Mouse (Mus musculus): Measurements from ENCODE around the gene Sgms2. TPM values are rescaled to one million over a fixed set of nuclear protein-coding genes. Genes with fewer than 3 reads are reported as not detected.

The Sgms2 gene
- polyA plus RNA-seq, 1 experiment from 2014 or later, result 1.6 TPM

GRCm38 (mm10) chr3:131357643-131358042, 133.6 kb downstream of the Sgms2 start:
- Histone ChIP-seq H3K27ac (ENCODE audit: low read depth, low read length) (no peak overlapping the region), H3K27me3 (ENCODE audit: control insufficient read depth, insufficient read depth, low read length) (no peaks in the 10 kb centered on the region), H3K9me3 (ENCODE audit: control insufficient read depth, low read length) (no peaks in the 10 kb centered on the region), H3K4me2 (ENCODE audit: low read depth, low read length) (no peak overlapping the region), H3K4me3 (ENCODE audit: low read depth, low read length) (no peak overlapping the region), H3K9ac (replicated peaks; ENCODE audit: low read depth, low read length) (no peak overlapping the region), H3K4me1 (ENCODE audit: control insufficient read depth, insufficient read depth, low read length) (no peaks in the 10 kb centered on the region), H3K36me3 (ENCODE audit: control insufficient read depth, insufficient read depth, low read length) (no peaks in the 10 kb centered on the region)
- 82% methylated on average over 3 of the region's 3 CpGs for WGBS
- no peak for ATAC-seq (ENCODE audit: low read depth)

GRCm38 (mm10) chr3:131356026-131356425, 135.2 kb downstream of the Sgms2 start:
- Histone ChIP-seq H3K4me3 (ENCODE audit: low read depth, low read length) (no peak overlapping the region), H3K36me3 (ENCODE audit: control insufficient read depth, insufficient read depth, low read length) (no peaks in the 10 kb centered on the region), H3K9me3 (ENCODE audit: control insufficient read depth, low read length) (no peaks in the 10 kb centered on the region), H3K4me1 (ENCODE audit: control insufficient read depth, insufficient read depth, low read length) (no peaks in the 10 kb centered on the region), H3K27ac (ENCODE audit: low read depth, low read length) (no peak overlapping the region), H3K4me2 (ENCODE audit: low read depth, low read length) (no peak overlapping the region), H3K9ac (replicated peaks; ENCODE audit: low read depth, low read length) (no peak overlapping the region), H3K27me3 (ENCODE audit: control insufficient read depth, insufficient read depth, low read length) (no peaks in the 10 kb centered on the region)
- no peak for ATAC-seq (ENCODE audit: low read depth)
- 74% methylated on average over 5 of the region's 5 CpGs for WGBS

GRCm38 (mm10) chr3:131350539-131350938, 140.7 kb downstream of the Sgms2 start:
- H3K36me3 ChIP-seq (ENCODE audit: control insufficient read depth, insufficient read depth, low read length), result no peaks in the 10 kb centered on the region
- WGBS, result 91% methylated on average over 7 of the region's 7 CpGs

GRCm38 (mm10) chr3:131349013-131349412, 142.2 kb downstream of the Sgms2 start:
- Histone ChIP-seq H3K36me3 (ENCODE audit: control insufficient read depth, insufficient read depth, low read length) (no peaks in the 10 kb centered on the region), H3K9me3 (ENCODE audit: control insufficient read depth, low read length) (no peaks in the 10 kb centered on the region), H3K27me3 (ENCODE audit: control insufficient read depth, insufficient read depth, low read length) (no peaks in the 10 kb centered on the region), H3K4me1 (ENCODE audit: control insufficient read depth, insufficient read depth, low read length) (no peaks in the 10 kb centered on the region), H3K4me3 (ENCODE audit: low read depth, low read length) (no peak overlapping the region), H3K4me2 (ENCODE audit: low read depth, low read length) (no peak overlapping the region), H3K9ac (replicated peaks; ENCODE audit: low read depth, low read length) (no peak overlapping the region), H3K27ac (ENCODE audit: low read depth, low read length) (no peak overlapping the region)
- ATAC-seq (ENCODE audit: low read depth), result no peak
- 75% methylated on average over 6 of the region's 6 CpGs for WGBS

More at GRCm38 (mm10) chr3:131350539-131350938, 140.7 kb downstream of the Sgms2 start:
- no peak overlapping the region for H3K4me2 ChIP-seq (ENCODE audit: low read depth, low read length)
- H3K27me3 ChIP-seq (ENCODE audit: control insufficient read depth, insufficient read depth, low read length), result no peaks in the 10 kb centered on the region
- no peak overlapping the region for H3K4me3 ChIP-seq (ENCODE audit: low read depth, low read length)
- no peaks in the 10 kb centered on the region for H3K9me3 ChIP-seq (ENCODE audit: control insufficient read depth, low read length)
- H3K4me1 ChIP-seq (ENCODE audit: control insufficient read depth, insufficient read depth, low read length), result no peaks in the 10 kb centered on the region
- ATAC-seq (ENCODE audit: low read depth), result no peak
- no peak overlapping the region for H3K9ac ChIP-seq (replicated peaks; ENCODE audit: low read depth, low read length)
- H3K27ac ChIP-seq (ENCODE audit: low read depth, low read length), result no peak overlapping the region

GRCm38 (mm10) chr3:131348579-131348950, 142.6 kb downstream of the Sgms2 start:
- Histone ChIP-seq H3K4me3 (ENCODE audit: low read depth, low read length) (no peak overlapping the region), H3K27me3 (ENCODE audit: control insufficient read depth, insufficient read depth, low read length) (no peaks in the 10 kb centered on the region), H3K27ac (ENCODE audit: low read depth, low read length) (no peak overlapping the region), H3K36me3 (ENCODE audit: control insufficient read depth, insufficient read depth, low read length) (no peaks in the 10 kb centered on the region), H3K4me2 (ENCODE audit: low read depth, low read length) (no peak overlapping the region), H3K9me3 (ENCODE audit: control insufficient read depth, low read length) (no peaks in the 10 kb centered on the region), H3K9ac (replicated peaks; ENCODE audit: low read depth, low read length) (no peak overlapping the region), H3K4me1 (ENCODE audit: control insufficient read depth, insufficient read depth, low read length) (no peaks in the 10 kb centered on the region)
- 79% methylated on average over 3 of the region's 3 CpGs for WGBS
- ATAC-seq (ENCODE audit: low read depth), result no peak

GRCm38 (mm10) chr3:131347831-131348578, 143.2 kb downstream of the Sgms2 start:
- Histone ChIP-seq H3K36me3 (ENCODE audit: control insufficient read depth, insufficient read depth, low read length) (no peaks in the 10 kb centered on the region), H3K4me2 (ENCODE audit: low read depth, low read length) (no peak overlapping the region), H3K9ac (replicated peaks; ENCODE audit: low read depth, low read length) (no peak overlapping the region), H3K9me3 (ENCODE audit: control insufficient read depth, low read length) (no peaks in the 10 kb centered on the region), H3K27me3 (ENCODE audit: control insufficient read depth, insufficient read depth, low read length) (no peaks in the 10 kb centered on the region), H3K27ac (ENCODE audit: low read depth, low read length) (no peak overlapping the region), H3K4me3 (ENCODE audit: low read depth, low read length) (no peak overlapping the region), H3K4me1 (ENCODE audit: control insufficient read depth, insufficient read depth, low read length) (no peaks in the 10 kb centered on the region)
- whole genome bisulfite sequencing, result 51% methylated on average over 6 of the region's 6 CpGs
- no peak for ATAC-seq (ENCODE audit: low read depth)

- Histone ChIP-seq H3K4me3 (ENCODE audit: low read depth, low read length) (no peak overlapping the region), H3K9ac (replicated peaks; ENCODE audit: low read depth, low read length) (no peak overlapping the region), H3K36me3 (ENCODE audit: control insufficient read depth, insufficient read depth, low read length) (no peaks in the 10 kb centered on the region), H3K27me3 (ENCODE audit: control insufficient read depth, insufficient read depth, low read length) (no peaks in the 10 kb centered on the region), H3K9me3 (ENCODE audit: control insufficient read depth, low read length) (no peaks in the 10 kb centered on the region), H3K27ac (ENCODE audit: low read depth, low read length) (no peak overlapping the region), H3K4me1 (ENCODE audit: control insufficient read depth, insufficient read depth, low read length) (no peaks in the 10 kb centered on the region), H3K4me2 (ENCODE audit: low read depth, low read length) (no peak overlapping the region)
- 94% methylated on average over 6 of the region's 6 CpGs for WGBS
- ATAC-seq (ENCODE audit: low read depth), result no peak
Observed at GRCm38 (mm10) chr3:131345903-131346302, 145.3 kb downstream of the Sgms2 start.

- ATAC-seq (ENCODE audit: low read depth), result no peak
- Histone ChIP-seq H3K9ac (replicated peaks; ENCODE audit: low read depth, low read length) (no peak overlapping the region), H3K4me2 (ENCODE audit: low read depth, low read length) (no peak overlapping the region), H3K4me1 (ENCODE audit: control insufficient read depth, insufficient read depth, low read length) (no peaks in the 10 kb centered on the region), H3K27ac (ENCODE audit: low read depth, low read length) (no peak overlapping the region), H3K4me3 (ENCODE audit: low read depth, low read length) (no peak overlapping the region), H3K36me3 (ENCODE audit: control insufficient read depth, insufficient read depth, low read length) (no peaks in the 10 kb centered on the region), H3K27me3 (ENCODE audit: control insufficient read depth, insufficient read depth, low read length) (no peaks in the 10 kb centered on the region), H3K9me3 (ENCODE audit: control insufficient read depth, low read length) (no peaks in the 10 kb centered on the region)
- 87% methylated on average over 6 of the region's 6 CpGs for WGBS
Observed at GRCm38 (mm10) chr3:131343311-131343710, 147.9 kb downstream of the Sgms2 start.

- 84% methylated on average over 3 of the region's 3 CpGs for WGBS
- Histone ChIP-seq H3K4me2 (ENCODE audit: low read depth, low read length) (no peak overlapping the region), H3K36me3 (ENCODE audit: control insufficient read depth, insufficient read depth, low read length) (no peaks in the 10 kb centered on the region), H3K27ac (ENCODE audit: low read depth, low read length) (no peak overlapping the region), H3K4me1 (ENCODE audit: control insufficient read depth, insufficient read depth, low read length) (no peaks in the 10 kb centered on the region), H3K9ac (replicated peaks; ENCODE audit: low read depth, low read length) (no peak overlapping the region), H3K4me3 (ENCODE audit: low read depth, low read length) (no peak overlapping the region), H3K27me3 (ENCODE audit: control insufficient read depth, insufficient read depth, low read length) (no peaks in the 10 kb centered on the region), H3K9me3 (ENCODE audit: control insufficient read depth, low read length) (no peaks in the 10 kb centered on the region)
- no peak for ATAC-seq (ENCODE audit: low read depth)
Observed at GRCm38 (mm10) chr3:131340885-131341284, 150.3 kb downstream of the Sgms2 start.

All from neural tube, embryonic 14.5 days (tissue).